Mouse (Mus musculus) limb, embryonic 14.5 days (tissue): ENCODE results near the gene Stxbp1. TPM values are rescaled to one million over a fixed set of nuclear protein-coding genes. Genes with fewer than 3 reads are reported as not detected.

Experiments used
- ATAC-seq: fragments of 200-750 bp; cut with Nextera tagmentation; 2 replicates; pipeline ENCODE4 v1.8.0; 2017; ENCODE audit warnings: low read depth, moderate number of reproducible peaks, moderate TSS enrichment; ENCODE audit not compliant: low FRiP score
- DNase-seq: peaks from one replicate; pipeline ENCODE4 v3.0.0-alpha.2; 2015; ENCODE audit warnings: low spot score
- H3K27ac ChIP-seq: fragments of 300-500 bp; sonication (generic); replicated peaks from 2 replicates; pipeline ENCODE4 v1.5.1; 2014; ENCODE audit warnings: low read depth, mild to moderate bottlenecking, low read length, moderate library complexity, mixed read lengths
- H3K27me3 ChIP-seq: fragments of 300-500 bp; sonication (generic); 2 replicates; pipeline ENCODE4 v1.6.1; 2014; ENCODE audit warnings: low read length, mixed read lengths; ENCODE audit not compliant: control insufficient read depth, insufficient read depth
- H3K36me3 ChIP-seq: fragments of 300-500 bp; sonication (generic); 2 replicates; pipeline ENCODE4 v1.6.1; 2014; ENCODE audit warnings: mild to moderate bottlenecking, low read length, moderate library complexity, mixed read lengths; ENCODE audit not compliant: control insufficient read depth, insufficient read depth
- H3K4me1 ChIP-seq: fragments of 300-500 bp; sonication (generic); 2 replicates; pipeline ENCODE4 v1.6.1; 2014; ENCODE audit warnings: antibody characterized with exemption, low read length, mixed read lengths; ENCODE audit not compliant: control insufficient read depth, insufficient read depth
- H3K4me2 ChIP-seq: fragments of 300-500 bp; sonication (generic); replicated peaks from 2 replicates; pipeline ENCODE4 v1.6.1; 2014; ENCODE audit warnings: low read depth, mild to moderate bottlenecking, low read length, moderate library complexity; ENCODE audit not compliant: severe bottlenecking
- H3K4me3 ChIP-seq: fragments of 300-500 bp; sonication (generic); replicated peaks from 2 replicates; pipeline ENCODE4 v1.5.1; 2014; ENCODE audit warnings: low read length
- H3K9ac ChIP-seq: fragments of 300-500 bp; sonication (generic); 2 replicates; pipeline ENCODE4 v1.6.1; 2014; ENCODE audit warnings: mild to moderate bottlenecking, low read depth, low read length, moderate library complexity; ENCODE audit not compliant: severe bottlenecking
- H3K9me3 ChIP-seq: fragments of 300-500 bp; sonication (generic); 2 replicates; pipeline ENCODE4 v1.6.1; 2016; ENCODE audit warnings: low read length; ENCODE audit not compliant: control insufficient read depth
- POLR2A ChIP-seq: fragments of 200-500 bp; IDR thresholded peaks from 2 replicates; pipeline ENCODE4 v1.8.0; 2012; ENCODE audit warnings: inconsistent platforms, mild to moderate bottlenecking, moderate library complexity, borderline replicate concordance; ENCODE audit not compliant: insufficient read depth, insufficient read length; ENCODE audit errors: extremely low read depth
- WGBS: fragments of 180-500 bp; shearing (Covaris S2); extraction: QIAGEN DNeasy Blood & Tissue Kit; methylation state at CpG from one replicate; pipeline ENCODE4 v1.1.7; 2014; 5-methylcytosine and 5-hydroxymethylcytosine counted together
- polyA plus RNA-seq, 2 experiments: library from polyadenylated mRNA; depleted of rRNA in 1 of 2; stranded (reverse) in 1 of 2; unstranded in 1 of 2; fragments of >200 nt; fragmentation: Nextera tagmentation in 1 of 2; extraction: Ambion mirVana in 1 of 2; gene quantifications; 2 replicates each; pipeline versions ENCODE4 v1.2.1 to v1.2.3; 2012 to 2014

Gene Stxbp1
- polyA plus RNA-seq, 2 experiments: 15.8 to 22.2 TPM

- H3K27ac ChIP-seq: no peak overlapping the region
- TF ChIP-seq POLR2A: no peak
- WGBS: 3% methylated on average over 20 of the region's 20 CpGs
- H3K4me2 ChIP-seq: no peak overlapping the region
- H3K9me3 ChIP-seq: no peaks in the 10 kb centered on the region
- H3K4me1 ChIP-seq: no peaks in the 10 kb centered on the region
- ATAC-seq: no peak
- no peak overlapping the region for H3K9ac ChIP-seq
- no peaks in the 10 kb centered on the region for H3K36me3 ChIP-seq
- 0 out of 2 replicates have a peak, but pooled peaks cover 4% of the 10 kb centered on the region for H3K27me3 ChIP-seq
- DNase-seq: no peak
- no peak overlapping the region for H3K4me3 ChIP-seq
Observed at GRCm38 (mm10) chr2:32852156-32852555, 5.1 kb upstream of the Stxbp1 start.

GRCm38 (mm10) chr2:32847468-32847821 lies 400 bp upstream of the Stxbp1 start:
- no peak overlapping the region for H3K27ac ChIP-seq
- TF ChIP-seq POLR2A: no peak
- 48% methylated on average over 6 of the region's 6 CpGs for WGBS
- H3K27me3 ChIP-seq: 0 out of 2 replicates have a peak, but pooled peaks cover 4% of the 10 kb centered on the region
- DNase-seq (no peak), ATAC-seq (no peak; the same call in 1 of the 2 replicates)
- H3K9ac ChIP-seq: no peak overlapping the region
- H3K36me3 ChIP-seq: no peaks in the 10 kb centered on the region
- peak overlapping the region; percentile 29; the same call in 1 of the 2 replicates for H3K4me2 ChIP-seq
- no peaks in the 10 kb centered on the region for H3K9me3 ChIP-seq
- no peaks in the 10 kb centered on the region for H3K4me1 ChIP-seq
- peak overlapping the region; percentile 74 for H3K4me3 ChIP-seq

- Histone ChIP-seq H3K27me3 (0 out of 2 replicates have a peak, but pooled peaks cover 3% of the 10 kb centered on the region), H3K27ac (peak overlapping the region; percentile 48; the same call in 1 of the 2 replicates), H3K4me2 (peak overlapping the region; percentile 99), H3K4me3 (peak overlapping the region; percentile 74), H3K36me3 (no peaks in the 10 kb centered on the region), H3K9ac (peak overlapping the region; percentile 70), H3K9me3 (no peaks in the 10 kb centered on the region), H3K4me1 (no peaks in the 10 kb centered on the region)
- no peak for TF ChIP-seq POLR2A
- DNase-seq: peak; percentile 25
- WGBS: under 1% methylated on average over 33 of the region's 33 CpGs
- peak; percentile 17; the same call in 1 of the 2 replicates for ATAC-seq
Observed at GRCm38 (mm10) chr2:32846101-32846804, 792 bp downstream of the Stxbp1 start.

- TF ChIP-seq POLR2A: no peak
- 7% methylated on average over 12 of the region's 12 CpGs for WGBS
- Histone ChIP-seq H3K4me2 (peak overlapping the region; percentile 99), H3K9ac (peak overlapping the region; percentile 70), H3K27me3 (no peaks in the 10 kb centered on the region), H3K4me3 (peak overlapping the region; percentile 74), H3K9me3 (no peaks in the 10 kb centered on the region), H3K27ac (no peak overlapping the region), H3K4me1 (no peaks in the 10 kb centered on the region), H3K36me3 (no peaks in the 10 kb centered on the region)
- DNase-seq (no peak), ATAC-seq (no peak)
Observed at GRCm38 (mm10) chr2:32845572-32846100, 1.4 kb downstream of the Stxbp1 start.

- H3K9ac ChIP-seq: no peak overlapping the region
- H3K4me3 ChIP-seq: no peak overlapping the region
- no peaks in the 10 kb centered on the region for H3K27me3 ChIP-seq
- no peaks in the 10 kb centered on the region for H3K4me1 ChIP-seq
- no peak overlapping the region for H3K27ac ChIP-seq
- H3K4me2 ChIP-seq: no peak overlapping the region
- no peaks in the 10 kb centered on the region for H3K36me3 ChIP-seq
- no peaks in the 10 kb centered on the region for H3K9me3 ChIP-seq
- ATAC-seq (no peak), DNase-seq (no peak)
- TF ChIP-seq POLR2A: no peak
- 48% methylated on average over 4 of the region's 4 CpGs for WGBS
Observed at GRCm38 (mm10) chr2:32842558-32842957, 4.5 kb downstream of the Stxbp1 start.

GRCm38 (mm10) chr2:32841099-32841498 lies 5.9 kb downstream of the Stxbp1 start:
- DNase-seq (no peak), ATAC-seq (no peak)
- TF ChIP-seq POLR2A: no peak
- Histone ChIP-seq H3K27me3 (no peaks in the 10 kb centered on the region), H3K36me3 (no peaks in the 10 kb centered on the region), H3K27ac (no peak overlapping the region), H3K9me3 (no peaks in the 10 kb centered on the region), H3K4me1 (no peaks in the 10 kb centered on the region), H3K9ac (no peak overlapping the region), H3K4me2 (no peak overlapping the region), H3K4me3 (no peak overlapping the region)
- WGBS: 53% methylated on average over 5 of the region's 5 CpGs
